Mouse (Mus musculus): ENCODE measurements at regions not wholly inside any gene's neighbourhood (a gene's known extent, or its start where the extent isn't known, plus 50 kb on each side); places are given as distances from the start of the nearest gene placed in this dataset.

DNA sequence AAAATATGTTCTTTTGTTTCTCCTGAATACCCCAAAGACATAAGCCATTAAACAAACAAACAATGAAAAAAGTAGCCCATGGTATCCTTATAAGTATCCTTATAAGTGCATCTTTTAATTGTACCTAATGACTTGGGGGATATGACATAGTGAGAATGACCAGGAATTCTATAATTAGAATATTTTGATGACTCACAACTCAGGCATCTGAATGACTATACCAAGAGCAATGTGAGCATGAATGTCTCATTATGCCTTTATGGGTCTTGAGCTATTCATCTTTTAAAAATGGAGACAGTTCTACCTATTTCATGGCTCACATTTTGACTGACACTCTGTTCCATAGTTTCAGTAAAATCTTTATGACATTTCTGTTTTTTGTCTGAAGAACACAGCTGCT, 423.3 kb downstream of the Kcna4 start:
- no peak for ATAC-seq (ENCODE audit: low FRiP score)
- Histone ChIP-seq H3K4me1 (no peaks in the 10 kb centered on the region), H3K9ac (no peak overlapping the region), H3K36me3 (no peaks in the 10 kb centered on the region), H3K27ac (no peak overlapping the region), H3K4me3 (no peak overlapping the region), H3K9me3 (replicated peaks) (no peaks in the 10 kb centered on the region), H3K4me2 (replicated peaks) (no peak overlapping the region), H3K27me3 (no peaks in the 10 kb centered on the region)

DNA sequence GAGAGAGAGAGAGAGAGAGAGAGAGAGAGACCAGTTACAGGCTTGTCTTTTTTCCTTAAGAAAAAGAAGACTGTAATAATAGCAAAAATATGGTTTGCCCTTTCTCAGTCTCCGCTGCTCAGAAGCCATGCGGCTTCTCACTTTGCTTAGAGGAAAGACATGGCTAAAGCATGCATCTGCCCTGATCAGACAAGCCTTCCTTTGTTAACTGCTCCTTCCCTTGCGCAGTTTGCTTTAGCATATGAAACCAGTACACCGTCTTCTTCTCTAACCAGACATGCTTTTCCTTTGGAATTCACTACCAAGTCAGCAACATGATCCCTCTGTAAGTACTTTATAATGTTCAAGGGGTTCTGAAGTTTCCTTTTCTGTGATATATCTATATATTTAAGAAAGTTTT, 439.0 kb downstream of the Kcna4 start:
- WGBS = 57% methylated on average over 4 of the region's 4 CpGs
- no peaks in the 10 kb centered on the region for H3K9me3 ChIP-seq (replicated peaks)
- H3K27ac ChIP-seq = no peak overlapping the region
- H3K27me3 ChIP-seq = no peaks in the 10 kb centered on the region
- no peak overlapping the region for H3K4me2 ChIP-seq (replicated peaks)
- no peaks in the 10 kb centered on the region for H3K36me3 ChIP-seq
- no peak overlapping the region for H3K9ac ChIP-seq
- no peak overlapping the region for H3K4me3 ChIP-seq
- H3K4me1 ChIP-seq = no peaks in the 10 kb centered on the region
- no peak for ATAC-seq (ENCODE audit: low FRiP score)

DNA sequence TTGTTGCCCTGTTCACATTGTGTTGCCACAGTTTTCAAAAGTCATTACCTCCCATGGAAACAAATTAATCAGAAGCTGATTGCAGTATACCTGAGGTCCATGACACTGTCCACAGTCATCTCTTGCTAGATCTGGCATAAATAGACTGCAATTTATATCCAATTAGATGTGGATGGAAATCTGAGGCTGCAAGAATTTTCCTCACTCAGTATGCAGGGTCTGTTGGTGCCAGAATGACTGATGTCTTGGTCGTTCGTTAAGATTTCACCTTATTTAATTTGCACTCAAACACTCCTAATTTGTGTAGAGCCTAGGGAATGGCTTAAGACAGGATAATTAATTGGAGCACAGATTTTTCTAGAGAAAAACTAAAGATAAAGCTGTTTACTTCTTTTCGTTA, 443.9 kb downstream of the Kcna4 start:
- 69% methylated on average over 3 of the region's 3 CpGs for WGBS
- H3K9me3 ChIP-seq (replicated peaks) = no peaks in the 10 kb centered on the region
- H3K4me2 ChIP-seq (replicated peaks) = no peak overlapping the region
- no peak overlapping the region for H3K4me3 ChIP-seq
- no peaks in the 10 kb centered on the region for H3K27me3 ChIP-seq
- H3K4me1 ChIP-seq = no peaks in the 10 kb centered on the region
- H3K27ac ChIP-seq = no peak overlapping the region
- H3K36me3 ChIP-seq = no peaks in the 10 kb centered on the region
- ATAC-seq (ENCODE audit: low FRiP score) = peak; percentile 52
- no peak overlapping the region for H3K9ac ChIP-seq

- Histone ChIP-seq H3K27me3 (no peaks in the 10 kb centered on the region), H3K36me3 (no peaks in the 10 kb centered on the region), H3K4me3 (no peak overlapping the region), H3K4me1 (no peaks in the 10 kb centered on the region), H3K4me2 (replicated peaks) (no peak overlapping the region), H3K27ac (no peak overlapping the region), H3K9me3 (replicated peaks) (no peaks in the 10 kb centered on the region), H3K9ac (no peak overlapping the region)
- ATAC-seq (ENCODE audit: low FRiP score) = no peak
Observed at GRCm38 (mm10) chr2:107734703-107735102, 444.3 kb downstream of the Kcna4 start.
